Mouse (Mus musculus) heart, postnatal 0 days (tissue): ENCODE results near the gene Ccdc74a.
A peak's percentile ranks its signal among the peaks of the same experiment; 100 is the strongest.

Source experiments
- CTCF ChIP-seq: IDR thresholded peaks from 2 replicates; pipeline ENCODE4 v1.5.1; 2016; ENCODE audit warnings: antibody characterized with exemption, control low read depth, low read depth
- EP300 ChIP-seq: IDR thresholded peaks from 2 replicates; pipeline ENCODE4 v1.6.1; 2016; ENCODE audit warnings: antibody characterized with exemption, low read depth

GRCm38 (mm10) chr16:17637610-17638009 is 8.7 kb upstream of the Ccdc74a start:
- peak; percentile 25; the same call in 1 of the 2 replicates for TF ChIP-seq CTCF
- no peak for TF ChIP-seq EP300
